Mouse (Mus musculus) Patski (cell line): ENCODE measurements around the gene Insrr. TPM values are rescaled to one million over a fixed set of nuclear protein-coding genes. Genes with fewer than 3 reads are reported as not detected.

Experiments used
- ATAC-seq: fragments of 100-300 bp; one replicate; pipeline ENCODE4 v1.8.0; 2021
- CTCF ChIA-PET: fragments of 350-600 bp; sonication (Branson Sonifier 250); formaldehyde crosslinking; loops from one replicate; lab custom pipeline; 2022; ENCODE audit warnings: inconsistent platforms; lab: Charles Lee
- POLR2A ChIA-PET: fragments of 350-600 bp; sonication (Branson Sonifier 250); formaldehyde crosslinking; loops from one replicate; lab custom pipeline; 2022; ENCODE audit warnings: antibody characterized with exemption, inconsistent platforms; lab: Charles Lee
- DNase-seq: peaks from one replicate; pipeline ENCODE4 v3.0.0-alpha.2; 2011; ENCODE audit warnings: low read depth, low spot score
- H3K27me3 ChIP-seq: fragments of 371-371 bp; one replicate; pipeline ENCODE4 v1.5.1; 2021
- CTCF ChIP-seq: fragments of 100-300 bp; IDR thresholded peaks from one replicate; pipeline ENCODE4 v1.5.1; 2021
- in situ Hi-C: fragments of 300-500 bp; cut with MboI; formaldehyde crosslinking; loops from 3 replicates; pipeline ENCODE4 v1.11.1; 2018; ENCODE audit warnings: low pct_unique_long_range_greater_than_20kb, mixed read lengths
- polyA plus RNA-seq: library from polyadenylated mRNA; unstranded; gene quantifications from one replicate; pipeline ENCODE4 v1.2.3, GENCODE M21; 2021

Insrr gene
- polyA plus RNA-seq, 1 experiment from 2014 or later = 0.06 TPM

GRCm38 (mm10) chr3:87789768-87790167 is 7.0 kb upstream of the Insrr start:
- peaks cover 94% of the 10 kb centered on the region for H3K27me3 ChIP-seq
- DNase-seq = no peak
- in situ Hi-C loops = loop anchor here (10.0 kb wide), 1 partner anchor 145 kb away; the partner anchor contains the start of genes Isg20l2 and Rrnad1
- no peak for TF ChIP-seq CTCF
- ChIA-PET CTCF (interaction anchor here (1.0 to 1.4 kb wide), 2 partner anchors 57 to 65 kb away, joined by 3 to 4 read pairs; partner anchors contain the start of gene Sh2d2a), POLR2A (no interaction called here)
- no peak for ATAC-seq

- DNase-seq (no peak), ATAC-seq (no peak)
- POLR2A ChIA-PET = interaction anchor here (0.8 to 1.9 kb wide), 3 partner anchors 19 to 24 kb away, joined by 3 to 7 read pairs (median 6); no protein-coding TSS in a partner anchor
- in situ Hi-C loops = no loop called here
- CTCF ChIA-PET = interaction anchor here (1.0 to 3.8 kb wide), 10 partner anchors 10 to 66 kb away, joined by 3 to 43 read pairs (median 8); no protein-coding TSS in a partner anchor
- H3K27me3 ChIP-seq = peaks cover 88% of the 10 kb centered on the region
- TF ChIP-seq CTCF = no peak
Measured at GRCm38 (mm10) chr3:87794922-87795325, 1.8 kb upstream of the Insrr start, which contains the start of gene Ntrk1. Gene Ntrk1 (minus strand): TSS chr3:87795162.

GRCm38 (mm10) chr3:87795336-87796277 is 1.1 kb upstream of the Insrr start:
- in situ Hi-C loops = no loop called here
- no peak for DNase-seq
- ATAC-seq = no peak
- ChIA-PET CTCF (interaction anchor here (0.8 to 3.8 kb wide), 15 partner anchors 9 to 65 kb away, joined by 3 to 43 read pairs (median 3); no protein-coding TSS in a partner anchor), POLR2A (interaction anchor here (0.7 to 1.9 kb wide), 4 partner anchors 23 to 148 kb away, joined by 3 to 7 read pairs (median 5); no protein-coding TSS in a partner anchor)
- TF ChIP-seq CTCF = no peak
- H3K27me3 ChIP-seq = peaks cover 87% of the 10 kb centered on the region

- peaks cover 83% of the 10 kb centered on the region for H3K27me3 ChIP-seq
- POLR2A ChIA-PET = no interaction called here
- ATAC-seq = no peak
- TF ChIP-seq CTCF = no peak
- no peak for DNase-seq
- in situ Hi-C loops = no loop called here
- CTCF ChIA-PET = interaction anchor here (1.3 kb wide), 1 partner anchor 15 kb away, joined by 4 read pairs; no protein-coding TSS in a partner anchor
Measured at GRCm38 (mm10) chr3:87801681-87802080, 4.9 kb downstream of the Insrr start.

GRCm38 (mm10) chr3:87804038-87804677 is 7.4 kb downstream of the Insrr start:
- in situ Hi-C loops = no loop called here
- DNase-seq (no peak), ATAC-seq (no peak)
- H3K27me3 ChIP-seq = peaks cover 75% of the 10 kb centered on the region
- POLR2A ChIA-PET = no interaction called here
- CTCF ChIA-PET = interaction anchor here (1.0 to 1.6 kb wide), 2 partner anchors 19 to 34 kb away, joined by 3 to 6 read pairs; no protein-coding TSS in a partner anchor
- TF ChIP-seq CTCF = no peak

GRCm38 (mm10) chr3:87809322-87809962 is 12.7 kb downstream of the Insrr start:
- ChIA-PET POLR2A (no interaction called here), CTCF (interaction anchor here (1.1 to 5.5 kb wide), 3 partner anchors 15 to 39 kb away, joined by 3 to 27 read pairs (median 8); partner anchors contain the start of gene Ntrk1)
- no peak for TF ChIP-seq CTCF
- ATAC-seq (no peak), DNase-seq (no peak)
- in situ Hi-C loops = no loop called here
- H3K27me3 ChIP-seq = peaks cover 54% of the 10 kb centered on the region

- in situ Hi-C loops = no loop called here
- ATAC-seq (no peak), DNase-seq (no peak)
- no peak for TF ChIP-seq CTCF
- ChIA-PET CTCF (interaction anchor here (0.9 to 1.2 kb wide), 2 partner anchors 27 to 56 kb away, joined by 3 read pairs; no protein-coding TSS in a partner anchor), POLR2A (no interaction called here)
- peaks cover 53% of the 10 kb centered on the region for H3K27me3 ChIP-seq
Measured at GRCm38 (mm10) chr3:87811297-87811696, 14.5 kb downstream of the Insrr start.

GRCm38 (mm10) chr3:87812413-87812812 is 15.7 kb downstream of the Insrr start:
- no peak for ATAC-seq
- peaks cover 64% of the 10 kb centered on the region for H3K27me3 ChIP-seq
- no peak for TF ChIP-seq CTCF
- no peak for DNase-seq
- ChIA-PET CTCF (interaction anchor here (0.9 to 1.5 kb wide), 2 partner anchors 26 to 42 kb away, joined by 3 to 6 read pairs; no protein-coding TSS in a partner anchor), POLR2A (interaction anchor here (0.6 kb wide), 1 partner anchor 199 kb away, joined by 3 read pairs; no protein-coding TSS in a partner anchor)
- in situ Hi-C loops = no loop called here

- ATAC-seq = peak; percentile 48
- ChIA-PET POLR2A (no interaction called here), CTCF (interaction anchor here (0.9 to 1.5 kb wide), 3 partner anchors 17 to 43 kb away, joined by 3 to 6 read pairs (median 3); no protein-coding TSS in a partner anchor)
- DNase-seq = no peak
- H3K27me3 ChIP-seq = peaks cover 65% of the 10 kb centered on the region
- no peak for TF ChIP-seq CTCF
- in situ Hi-C loops = no loop called here
Measured at GRCm38 (mm10) chr3:87812873-87813272, 16.1 kb downstream of the Insrr start.
